Mouse (Mus musculus): ENCODE data around the gene Hsd11b2. TPM values are rescaled to one million over a fixed set of nuclear protein-coding genes. Genes with fewer than 3 reads are reported as not detected.

The Hsd11b2 gene
- total and polyA plus RNA-seq, 3 experiments = 0.14 to 2.2 (median 0.35) TPM

DNA sequence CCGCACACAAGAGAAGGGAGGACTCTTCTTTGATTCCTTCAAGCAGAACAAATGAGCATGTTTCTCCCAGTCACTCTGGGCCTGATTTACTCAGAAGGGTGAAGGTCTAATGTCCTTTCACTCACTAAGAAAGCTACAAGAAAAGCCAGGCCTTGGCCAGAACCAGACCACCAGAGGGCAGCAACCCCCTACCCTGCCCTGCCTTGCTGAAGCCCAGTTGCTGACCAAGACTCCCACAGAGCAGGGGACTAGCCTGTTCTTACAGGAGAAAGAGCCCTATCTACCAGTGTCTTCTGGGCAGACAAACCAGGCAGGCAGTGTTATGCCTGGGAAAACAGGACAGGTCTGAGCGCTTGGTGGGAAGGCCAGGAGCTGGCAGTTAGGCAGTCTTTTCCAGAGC, 34.2 kb upstream of the Hsd11b2 start:
- DNase-seq = peak; percentile 54

DNA sequence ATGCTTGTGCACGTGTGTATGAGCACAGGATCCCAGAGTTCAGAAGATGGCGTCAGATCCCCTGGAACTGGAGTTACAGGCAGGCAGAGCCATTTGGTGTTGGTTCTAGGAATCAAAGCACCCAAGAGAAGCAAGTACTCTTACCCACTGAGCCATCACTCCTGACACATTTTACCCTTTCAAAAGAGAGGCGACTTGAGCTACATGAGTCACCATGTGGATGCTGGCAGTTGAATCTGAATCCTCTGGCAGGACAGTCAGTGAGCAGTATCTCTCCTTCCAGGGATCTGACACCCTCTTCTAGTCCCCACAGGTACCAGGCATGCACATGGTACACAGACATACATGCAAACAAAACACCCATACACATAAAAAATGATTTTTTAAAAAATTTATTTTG, 30.5 kb upstream of the Hsd11b2 start:
- no peak for DNase-seq

DNA sequence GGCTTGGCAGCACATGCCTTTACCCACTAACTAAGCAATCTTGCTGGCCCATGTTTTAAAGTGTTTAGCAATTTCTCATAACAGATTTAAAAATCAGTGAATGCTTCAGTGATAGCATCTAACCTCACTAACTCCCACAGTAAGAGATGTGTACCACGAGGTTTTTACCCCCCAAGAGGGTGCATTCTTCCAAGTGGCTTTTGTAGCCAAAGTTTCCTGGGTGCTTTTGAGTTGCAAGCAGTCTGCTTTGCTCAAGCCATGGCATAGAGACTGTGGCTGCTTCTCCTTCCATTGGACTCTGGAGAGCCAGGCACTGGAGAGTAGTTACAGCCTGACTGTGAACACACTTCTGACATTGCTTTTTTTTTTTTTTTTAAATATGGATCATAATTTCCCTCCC, 29.3 kb upstream of the Hsd11b2 start:
- no peak for DNase-seq

DNA sequence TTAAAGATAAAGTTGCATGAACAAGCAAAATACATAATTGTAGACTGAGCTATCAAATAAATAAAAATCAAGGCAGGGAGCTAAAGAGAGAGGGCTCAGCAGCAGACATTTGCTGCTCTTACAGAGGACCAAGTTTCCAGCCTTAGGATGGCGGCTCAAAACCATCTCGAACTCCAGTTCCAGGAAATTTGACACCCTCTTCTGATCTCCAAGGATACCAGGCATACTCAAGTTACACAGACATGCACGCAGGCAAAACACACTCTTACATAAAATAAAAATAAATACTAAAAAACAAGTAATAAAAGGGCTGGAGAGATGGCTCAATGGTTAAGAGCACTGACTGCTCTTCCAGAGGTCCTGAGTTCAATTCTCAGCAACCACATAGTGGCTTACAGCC, 25.1 kb upstream of the Hsd11b2 start:
- no peak for DNase-seq

DNA sequence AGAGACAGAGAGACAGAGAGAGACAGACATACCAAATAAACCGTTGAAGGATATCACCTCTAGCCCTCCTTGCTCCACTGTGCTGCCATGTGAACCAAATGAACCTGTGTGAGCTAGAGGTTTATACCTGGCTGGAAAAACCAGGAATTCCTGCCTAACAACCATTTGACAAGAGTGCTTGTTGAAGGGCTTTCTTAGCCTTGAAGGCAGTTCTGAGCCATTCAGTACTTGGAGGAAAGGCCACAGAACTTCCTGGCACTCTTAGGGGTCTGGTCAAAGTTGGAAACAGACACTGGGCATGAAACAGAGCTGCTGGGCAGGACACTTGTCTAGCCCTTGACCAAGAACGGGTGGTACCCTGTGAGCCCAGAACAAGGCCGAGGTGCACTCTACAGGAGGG, 24.0 kb upstream of the Hsd11b2 start:
- no peak for DNase-seq

DNA sequence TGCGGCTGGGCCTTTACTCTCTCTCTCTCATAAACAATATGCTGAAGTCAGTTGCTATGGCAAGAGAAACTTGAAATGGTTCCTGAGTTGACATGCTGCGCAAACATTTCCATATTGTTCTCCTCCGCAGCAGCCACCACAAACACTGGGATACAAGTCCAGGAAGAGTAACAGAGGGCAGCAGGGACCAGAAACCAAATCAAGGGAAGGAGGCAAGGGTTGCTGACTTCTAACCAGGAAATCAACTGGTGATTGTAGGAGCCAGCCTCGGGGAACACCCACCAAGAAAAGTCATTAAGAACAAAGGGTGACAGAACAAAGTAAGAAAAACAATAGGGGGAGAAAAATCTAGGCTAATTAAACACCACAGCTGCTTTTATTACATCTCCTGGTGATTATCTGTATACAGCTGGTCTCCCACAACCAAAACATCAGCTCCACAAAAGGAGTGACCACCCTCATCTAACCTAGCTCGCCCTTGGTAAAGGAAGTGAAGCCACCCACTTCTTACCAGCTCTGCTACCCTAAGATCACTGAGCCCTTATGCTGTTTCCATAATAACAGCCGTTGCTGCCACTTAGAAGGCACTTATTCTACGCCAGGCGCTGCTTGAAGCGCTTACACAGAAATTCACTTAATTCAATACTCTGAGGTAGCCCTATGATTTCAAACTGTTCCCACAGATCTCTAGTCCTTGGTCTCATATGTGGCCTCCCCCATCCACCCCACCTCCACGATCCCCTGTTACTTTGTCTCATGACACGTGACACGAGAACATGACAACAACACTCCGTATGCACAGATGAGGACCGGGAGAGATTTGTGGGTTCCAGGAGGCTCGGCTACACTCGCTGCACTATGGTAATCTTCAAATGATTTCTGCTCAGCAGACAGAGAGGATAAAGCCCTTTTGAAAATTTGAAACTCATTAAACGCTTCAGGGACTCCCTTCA, 22.9 kb upstream of the Hsd11b2 start:
- no peak for DNase-seq

DNA sequence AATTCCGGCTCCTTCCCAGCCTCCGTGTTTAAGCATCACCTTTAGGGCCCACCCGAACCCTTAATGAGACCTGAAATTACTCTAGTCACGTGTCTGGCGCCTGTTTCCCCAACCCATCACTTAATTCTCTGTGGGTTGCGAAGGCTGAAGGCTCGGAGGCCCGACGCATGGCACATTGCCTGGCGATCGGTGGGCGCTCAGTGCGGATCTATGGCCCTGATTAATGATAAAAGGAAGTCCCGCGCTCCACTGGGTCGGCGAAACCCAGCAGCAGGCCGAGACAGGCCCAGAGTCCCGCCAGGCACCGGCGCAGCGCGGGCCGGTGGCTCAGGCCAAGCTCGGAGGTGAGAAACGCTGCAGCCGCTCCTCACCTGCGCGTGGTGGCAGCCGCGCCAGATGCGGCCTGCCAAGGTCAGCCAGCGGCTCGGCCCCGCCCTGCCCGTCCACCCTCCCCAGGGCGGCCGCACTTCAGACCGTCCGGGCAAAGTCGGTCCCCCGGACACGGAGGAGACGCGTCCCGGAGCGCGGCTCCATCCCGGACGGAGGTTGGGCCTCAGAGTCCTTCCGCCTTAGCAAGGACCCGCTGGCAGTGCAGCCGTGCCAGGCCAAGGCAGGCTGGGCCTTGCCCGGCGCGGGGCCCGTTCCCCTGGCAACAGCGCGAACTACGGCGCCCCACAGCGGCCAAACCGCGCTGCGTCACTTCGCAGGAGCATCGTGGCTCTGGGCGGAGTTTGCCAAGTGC, 21.9 kb upstream of the Hsd11b2 start, which contains the start of gene Zdhhc1:
TSS of gene Zdhhc1 (minus strand) at position 464 of the 742 bp plus-strand sequence.
- DNase-seq = peak; percentile 94

DNA sequence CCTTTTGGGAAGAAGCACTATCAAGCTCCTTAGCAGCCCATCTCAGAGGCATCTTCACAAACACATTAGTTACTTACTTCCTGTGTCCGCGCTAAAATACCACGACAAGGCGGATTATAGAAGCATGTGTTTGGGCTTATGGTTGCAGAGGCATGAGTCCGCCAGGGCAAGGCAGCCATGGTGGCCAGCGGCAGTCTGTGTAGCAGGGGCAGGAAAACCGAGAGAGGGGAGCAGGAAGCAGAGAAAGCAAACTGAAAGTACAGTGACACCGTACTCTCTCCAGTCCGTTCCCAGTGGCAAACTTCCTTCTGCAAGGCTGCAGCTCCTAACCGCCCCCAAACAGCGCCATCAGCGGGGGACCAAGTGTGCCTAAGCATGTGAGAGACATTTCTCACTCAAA, 18.8 kb upstream of the Hsd11b2 start:
- no peak for DNase-seq

DNA sequence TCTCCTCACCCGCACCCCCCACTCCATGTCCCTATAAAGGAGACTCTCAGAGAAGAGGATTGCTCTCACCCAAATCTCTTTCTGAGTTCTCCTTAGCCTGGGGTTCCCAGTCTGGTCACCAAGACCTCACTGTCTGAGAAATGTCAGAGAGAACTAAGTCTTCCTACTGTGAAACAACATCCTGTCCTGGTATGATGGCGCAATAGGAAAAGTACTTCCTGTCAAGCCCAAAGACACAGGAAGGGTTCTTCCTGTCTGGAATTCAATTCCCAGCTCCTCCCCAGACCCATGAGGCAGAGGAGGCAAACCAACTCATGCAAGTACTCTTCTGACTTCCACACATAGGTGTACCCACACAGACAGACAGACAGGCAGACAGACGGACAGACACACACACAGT, 13.9 kb upstream of the Hsd11b2 start:
- DNase-seq = no peak

DNA sequence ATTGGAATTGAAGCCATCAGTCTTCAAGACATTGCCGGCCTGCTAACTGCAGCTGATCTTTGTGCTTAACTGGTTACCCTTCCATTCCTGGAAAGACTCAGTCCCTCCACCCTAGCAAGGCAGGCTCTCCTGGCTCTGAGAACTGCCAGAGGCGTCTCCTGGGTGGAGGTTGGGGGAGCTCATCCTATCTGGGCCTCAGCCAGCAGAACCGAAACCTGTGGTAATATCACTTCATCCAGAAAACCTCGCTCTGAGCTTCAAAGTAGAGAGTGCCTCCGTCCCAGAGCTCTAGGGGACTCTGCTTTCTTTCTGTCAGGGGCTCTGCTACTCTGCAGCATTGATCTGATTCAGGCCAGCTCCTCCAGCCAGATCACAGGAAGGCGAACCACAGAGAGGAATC, 11.6 kb upstream of the Hsd11b2 start:
- DNase-seq = no peak

DNA sequence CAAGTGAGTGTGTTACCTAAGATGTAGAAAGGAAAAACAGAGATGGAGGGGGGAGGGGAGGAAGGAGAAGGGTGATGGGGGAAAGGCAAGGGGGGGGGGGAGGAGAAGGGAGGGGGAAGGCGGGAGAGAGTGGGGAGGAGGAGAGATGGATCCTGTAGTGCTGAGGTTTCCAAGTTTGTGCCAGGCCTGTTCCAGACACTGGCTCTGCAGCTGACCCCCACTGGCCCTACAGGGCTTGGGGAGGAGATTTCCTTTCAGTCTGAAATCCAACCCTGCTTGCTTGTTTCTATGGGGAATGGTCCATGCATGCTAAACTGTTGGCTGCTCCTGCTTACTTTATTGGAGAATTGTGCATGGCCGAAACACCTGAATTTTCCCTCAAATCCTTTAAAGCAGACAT, 9.8 kb upstream of the Hsd11b2 start:
- no peak for DNase-seq

DNA sequence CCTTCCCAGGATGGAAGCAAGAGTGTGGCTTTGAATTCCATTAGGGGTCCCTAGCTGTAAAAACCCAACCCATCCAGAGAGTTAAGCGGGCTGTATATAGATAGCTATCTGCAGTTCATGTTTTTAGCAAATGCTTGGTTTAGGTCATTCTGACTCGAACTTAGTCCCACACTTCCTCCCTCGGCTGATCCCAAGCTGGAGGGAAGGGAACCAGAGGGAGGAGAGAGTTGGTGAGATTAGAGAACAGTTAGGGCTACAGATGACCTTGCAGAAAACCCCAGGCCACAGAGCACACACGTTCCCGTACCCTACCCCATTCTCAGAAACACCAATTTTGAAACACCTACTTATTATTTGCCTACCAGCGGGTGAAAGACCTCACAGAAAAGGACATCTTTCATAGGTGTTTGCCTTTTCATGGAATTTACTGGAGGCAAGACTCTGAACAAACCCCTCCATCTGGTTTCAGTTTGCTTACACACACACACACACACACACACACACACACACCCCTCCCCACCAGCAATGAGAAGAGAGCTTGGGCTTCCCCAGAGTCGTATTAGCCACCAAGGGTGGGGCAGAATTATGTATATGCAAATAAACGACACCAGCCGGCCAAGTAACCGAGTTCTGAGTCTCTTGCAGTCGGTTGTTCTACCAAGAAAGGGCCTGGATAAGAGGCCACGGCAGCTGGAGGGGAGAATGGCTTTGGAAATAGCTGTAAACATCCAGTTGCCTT, 8.4 kb upstream of the Hsd11b2 start:
- DNase-seq = no peak

DNA sequence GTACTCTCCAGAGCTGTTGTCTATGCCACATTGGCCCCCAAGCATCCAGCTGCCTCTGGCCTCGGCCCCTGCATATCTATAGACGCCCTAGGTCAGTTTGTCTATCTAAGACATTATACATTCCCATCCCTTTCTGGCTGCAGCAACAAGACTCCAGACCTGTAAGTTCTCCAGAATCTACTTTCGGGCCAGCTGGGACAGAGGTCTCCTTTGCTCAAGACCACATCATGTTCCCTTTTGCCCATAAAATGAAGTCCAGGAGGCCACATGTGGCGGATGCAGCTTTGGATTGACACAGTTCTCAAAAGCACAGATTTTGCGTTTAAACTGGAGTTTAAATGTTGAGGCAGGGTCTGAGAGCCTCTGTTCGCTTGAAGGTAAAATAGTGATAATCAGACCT, 4.4 kb upstream of the Hsd11b2 start:
- no peak for DNase-seq

DNA sequence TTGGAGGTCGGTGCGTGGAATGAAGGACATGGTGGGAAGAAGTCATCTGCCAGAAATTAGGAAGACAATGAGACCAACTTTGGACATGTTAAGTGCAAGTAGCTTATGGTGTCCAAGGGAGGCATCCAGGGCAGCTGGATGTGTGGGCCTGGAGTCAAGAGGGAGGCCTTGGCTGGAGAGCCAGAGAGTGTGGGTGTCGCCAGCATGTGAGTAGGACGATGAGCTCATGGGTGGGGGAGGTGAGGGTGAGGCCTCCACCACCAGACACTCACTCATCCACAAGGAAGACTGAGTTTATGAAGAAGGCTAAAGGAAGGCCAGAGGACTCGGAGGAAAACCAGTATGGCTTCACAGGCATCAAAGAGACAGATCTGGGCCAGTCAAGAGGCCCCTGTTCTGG, 3.9 kb upstream of the Hsd11b2 start:
- DNase-seq = peak; percentile 88

DNA sequence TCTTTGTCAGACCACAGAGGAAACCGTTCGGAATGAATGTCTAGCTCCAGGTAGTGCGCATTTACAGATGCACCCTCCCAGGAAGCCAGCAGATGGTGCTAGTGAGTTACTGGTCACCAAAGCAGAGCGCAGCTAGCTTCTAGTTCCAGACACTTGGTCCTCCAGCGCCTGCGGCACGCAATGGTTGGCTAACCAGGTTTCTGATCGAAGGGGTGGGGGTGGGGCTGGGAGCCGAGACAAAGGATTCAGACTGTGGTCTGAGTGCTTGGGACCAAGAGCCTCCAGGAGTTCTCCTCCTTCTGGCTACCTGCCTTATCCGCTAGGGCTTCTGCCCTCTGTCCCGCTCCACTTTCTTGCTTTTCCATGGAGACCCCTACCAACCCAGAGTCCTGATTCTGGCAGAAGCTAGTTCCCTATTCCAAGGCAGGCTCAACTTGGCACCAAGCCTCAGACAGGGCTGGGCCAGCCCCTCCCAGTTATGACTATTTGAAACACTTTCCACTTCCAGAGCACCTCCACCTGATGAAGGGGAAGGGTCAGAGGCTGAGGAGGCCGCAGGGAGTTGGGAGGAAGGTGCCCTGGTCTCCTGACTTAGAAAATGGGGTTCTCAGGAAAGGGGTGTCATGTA, 2.4 kb upstream of the Hsd11b2 start:
- DNase-seq = peak; percentile 80

DNA sequence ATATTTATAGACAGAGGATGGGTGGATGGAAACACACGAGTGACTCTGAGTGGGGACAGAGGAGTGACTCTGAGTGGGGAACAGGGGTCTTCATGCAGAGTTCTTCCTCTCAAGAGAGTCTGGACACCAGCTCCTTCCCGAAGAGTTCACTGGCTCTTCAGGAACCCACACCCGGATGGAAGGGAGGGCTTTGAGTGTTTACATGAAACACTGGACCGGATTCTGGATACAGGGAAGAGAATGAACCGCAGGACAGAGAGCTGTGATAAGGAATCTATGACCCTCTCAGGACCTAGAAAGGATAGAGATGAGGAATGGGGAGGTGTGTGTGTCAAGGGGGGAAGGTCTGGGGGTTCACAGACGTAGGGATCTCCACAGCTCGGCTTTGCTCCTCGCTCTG, 1.2 kb upstream of the Hsd11b2 start:
- no peak for DNase-seq

DNA sequence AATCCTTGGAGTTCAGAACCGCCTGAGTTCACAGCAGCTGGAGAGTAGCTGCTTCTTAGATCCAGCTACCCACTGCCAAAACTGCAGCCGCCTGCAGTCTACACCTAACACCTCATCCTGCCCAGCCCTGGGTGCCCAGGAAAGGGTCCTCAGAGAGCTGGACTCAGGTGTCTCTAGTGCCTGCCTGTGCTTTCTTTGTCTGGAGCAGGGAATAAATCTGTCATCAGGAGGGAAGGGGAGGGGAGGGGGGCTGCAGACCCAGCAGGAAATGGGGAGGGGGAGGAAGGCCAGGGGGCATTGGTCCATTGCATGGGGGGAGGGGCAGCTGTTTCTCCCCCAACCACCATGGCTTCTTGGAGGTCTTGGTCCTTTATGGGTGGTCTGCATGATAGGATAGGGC, 1.0 kb downstream of the Hsd11b2 start:
- DNase-seq = no peak

DNA sequence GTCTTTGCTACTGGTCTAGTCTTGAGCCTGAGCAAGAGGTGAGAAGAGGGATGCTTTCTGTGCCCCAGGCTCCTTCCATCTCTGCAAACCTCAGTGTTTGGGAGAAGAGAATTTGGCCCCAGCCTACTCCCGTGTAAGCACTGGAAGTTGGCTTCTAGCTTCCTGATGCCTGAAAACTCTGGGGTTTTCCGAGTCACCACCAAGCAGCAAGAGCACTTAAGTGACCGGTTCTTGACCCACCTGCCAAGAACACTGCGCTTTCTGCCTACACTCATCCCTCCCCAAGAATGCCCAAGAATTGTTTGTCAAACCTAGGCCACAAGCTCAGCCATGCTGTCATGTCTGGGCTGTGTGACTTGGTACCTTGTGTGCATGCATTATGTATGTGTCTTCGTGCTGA, 2.0 kb downstream of the Hsd11b2 start:
- DNase-seq = no peak

DNA sequence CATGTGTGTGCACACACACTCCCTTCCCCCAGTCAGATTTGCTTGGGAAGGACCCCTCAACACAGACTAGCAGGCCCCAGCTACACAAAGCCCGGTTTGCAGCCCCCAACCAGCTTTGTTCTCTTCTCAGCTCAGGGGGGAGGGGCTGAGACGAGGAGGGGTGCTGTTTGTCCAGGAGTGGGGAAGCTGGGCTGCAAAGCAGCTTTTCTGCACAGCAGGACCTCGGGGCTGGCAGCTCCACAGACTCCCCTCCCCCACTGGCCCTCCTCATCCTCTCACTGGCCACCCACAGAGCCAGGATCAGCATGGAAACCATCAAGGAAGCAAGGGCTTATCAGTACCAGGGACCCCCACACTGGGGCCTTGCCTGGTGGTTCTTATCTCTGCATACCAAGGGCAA, 2.5 kb downstream of the Hsd11b2 start:
- DNase-seq = no peak

DNA sequence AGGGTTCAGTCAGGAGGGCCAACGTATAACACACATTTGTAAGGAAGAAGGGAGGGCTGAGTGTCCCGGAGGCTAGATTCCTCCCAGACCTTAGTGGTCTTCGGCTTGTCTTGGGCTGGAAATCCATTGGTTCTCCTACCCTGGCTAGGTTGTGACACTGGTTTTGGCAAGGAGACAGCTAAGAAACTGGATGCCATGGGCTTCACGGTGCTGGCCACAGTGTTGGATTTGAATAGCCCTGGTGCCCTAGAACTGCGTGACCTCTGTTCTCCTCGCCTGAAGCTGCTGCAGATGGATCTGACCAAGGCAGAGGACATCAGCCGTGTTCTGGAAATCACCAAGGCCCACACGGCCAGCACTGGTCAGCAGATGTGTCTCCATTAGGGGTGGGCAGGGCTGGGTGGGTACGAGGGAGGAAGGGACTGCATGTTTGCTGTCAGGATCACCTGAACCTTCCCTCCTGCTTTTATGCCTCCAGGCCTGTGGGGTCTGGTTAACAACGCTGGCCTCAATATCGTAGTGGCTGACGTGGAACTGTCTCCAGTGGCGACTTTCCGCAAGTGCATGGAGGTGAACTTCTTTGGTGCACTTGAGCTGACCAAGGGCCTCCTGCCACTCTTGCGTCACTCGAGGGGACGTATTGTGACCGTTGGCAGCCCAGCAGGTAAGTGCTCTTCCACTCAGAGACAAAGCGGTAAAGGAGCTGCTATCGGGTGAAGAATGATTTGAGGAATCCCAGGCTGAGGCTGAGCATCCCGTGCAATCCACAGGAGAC, 3.6 kb downstream of the Hsd11b2 start:
- DNase-seq = no peak

DNA sequence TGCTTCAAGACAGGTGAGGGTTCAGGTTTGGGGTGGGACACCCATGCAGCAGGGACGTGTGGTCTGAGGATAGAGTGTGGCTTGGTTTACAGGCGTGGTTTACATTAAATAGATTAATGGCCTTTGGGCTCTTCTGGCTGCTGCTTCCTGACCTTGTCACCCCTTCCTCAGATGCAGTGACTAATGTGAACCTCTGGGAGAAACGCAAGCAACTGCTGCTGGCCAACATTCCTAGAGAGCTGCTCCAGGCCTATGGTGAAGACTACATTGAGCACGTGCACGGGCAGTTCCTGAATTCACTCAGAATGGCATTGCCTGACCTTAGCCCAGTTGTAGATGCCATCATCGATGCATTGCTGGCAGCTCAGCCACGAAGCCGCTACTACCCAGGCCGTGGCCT, 4.3 kb downstream of the Hsd11b2 start:
- DNase-seq = no peak
